Mouse (Mus musculus) olfactory bulb, adult 2 months (tissue): ENCODE measurements around the gene Gm20219. TPM values are rescaled to one million over a fixed set of nuclear protein-coding genes. Genes with fewer than 3 reads are reported as not detected.

Experiments
- H3K27ac ChIP-seq: fragments of 200-500 bp; 2 replicates; pipeline ENCODE4 v1.5.1; 2012; ENCODE audit warnings: low read depth, low read length; ENCODE audit not compliant: insufficient read depth
- H3K4me1 ChIP-seq: fragments of 200-500 bp; 2 replicates; pipeline ENCODE4 v1.6.1; 2012; ENCODE audit warnings: low read length; ENCODE audit not compliant: control insufficient read depth, insufficient read depth
- H3K4me3 ChIP-seq: fragments of 200-500 bp; 2 replicates; pipeline ENCODE4 v1.5.1; 2012; ENCODE audit warnings: mild to moderate bottlenecking, low read depth, low read length, moderate library complexity; ENCODE audit not compliant: insufficient read depth
- CTCF ChIP-seq: fragments of 200-500 bp; IDR thresholded peaks from 2 replicates; pipeline ENCODE4 v1.5.1; 2012; ENCODE audit warnings: low read depth, mild to moderate bottlenecking, low read length, moderate library complexity; ENCODE audit not compliant: insufficient read depth
- POLR2A ChIP-seq: fragments of 200-500 bp; IDR thresholded peaks from 2 replicates; pipeline ENCODE4 v1.6.1; 2012; ENCODE audit warnings: mild to moderate bottlenecking, low read depth, low read length, moderate library complexity; ENCODE audit not compliant: insufficient read depth
- WGBS: fragments of 180-500 bp; shearing (Covaris S2); methylation state at CpG from one replicate; pipeline ENCODE4 v1.1.7; 2018; 5-methylcytosine and 5-hydroxymethylcytosine counted together
- polyA plus RNA-seq: library from polyadenylated mRNA; stranded (reverse); fragments of >200 nt; gene quantifications from 2 replicates; pipeline ENCODE4 v1.2.4, GENCODE M21; 2012; ENCODE audit warnings: low replicate concordance; ENCODE audit not compliant: missing spikeins, insufficient read depth, insufficient read length

The Gm20219 gene
- polyA plus RNA-seq, 1 experiment = not detected

DNA sequence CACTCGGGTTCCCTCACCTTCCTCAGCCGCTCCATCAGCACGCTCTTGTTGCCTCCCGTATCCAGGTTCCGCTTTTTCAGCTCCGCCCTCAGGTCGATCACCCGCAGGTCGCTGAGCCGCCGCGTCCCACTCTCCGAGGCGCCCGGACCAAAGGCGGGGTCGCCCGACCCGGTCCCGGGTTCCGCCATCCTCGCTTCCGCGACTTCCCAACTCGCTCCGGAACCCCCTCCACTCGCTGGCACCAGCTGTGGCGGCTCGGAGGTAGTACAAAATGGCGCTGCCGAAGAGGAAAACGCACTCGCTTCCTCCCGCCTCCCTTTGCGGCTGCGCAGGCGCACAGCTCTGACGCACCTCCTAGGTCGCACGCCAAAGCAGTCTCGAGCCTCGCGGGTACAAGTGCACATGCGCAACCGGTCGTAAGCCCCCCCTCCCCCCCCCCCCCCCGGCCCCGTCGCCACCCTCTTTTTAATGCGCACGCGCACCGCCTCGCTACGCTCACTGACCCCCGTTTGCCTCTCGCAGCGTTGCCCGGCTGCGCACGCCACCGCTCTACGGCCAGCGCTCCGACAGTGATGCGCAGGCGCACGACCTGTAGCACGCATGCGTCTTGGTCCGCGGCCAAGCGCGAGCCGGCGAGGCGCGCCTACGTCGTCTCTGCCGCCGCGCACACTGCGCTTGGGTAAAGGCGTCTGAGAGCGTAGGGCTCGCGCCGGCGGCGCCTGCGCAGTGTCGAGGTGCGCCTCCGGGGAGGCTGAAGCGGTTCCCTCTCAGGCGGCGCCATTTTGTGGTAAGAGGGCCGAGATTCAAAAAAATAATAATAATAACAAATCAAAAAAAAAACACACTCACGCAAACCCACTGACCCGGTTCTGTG, 30.3 kb upstream of the Gm20219 start, which contains the start of the genes Safb2 and Safb:
Gene Safb2 (minus strand): TSS at position 329 of the 874 bp plus-strand sequence.
Gene Safb (plus strand): TSS at position 569 of the 874 bp plus-strand sequence.
- H3K4me3 ChIP-seq = peak within 1 kb of the TSS; percentile 89
- H3K27ac ChIP-seq = peak within 1 kb of the TSS; percentile 90
- TF ChIP-seq POLR2A (peak; percentile 76), CTCF (no peak)
- WGBS = 1% methylated on average over 93 of the region's 101 CpGs
- peaks cover 29% of the 10 kb centered on the region for H3K4me1 ChIP-seq

DNA sequence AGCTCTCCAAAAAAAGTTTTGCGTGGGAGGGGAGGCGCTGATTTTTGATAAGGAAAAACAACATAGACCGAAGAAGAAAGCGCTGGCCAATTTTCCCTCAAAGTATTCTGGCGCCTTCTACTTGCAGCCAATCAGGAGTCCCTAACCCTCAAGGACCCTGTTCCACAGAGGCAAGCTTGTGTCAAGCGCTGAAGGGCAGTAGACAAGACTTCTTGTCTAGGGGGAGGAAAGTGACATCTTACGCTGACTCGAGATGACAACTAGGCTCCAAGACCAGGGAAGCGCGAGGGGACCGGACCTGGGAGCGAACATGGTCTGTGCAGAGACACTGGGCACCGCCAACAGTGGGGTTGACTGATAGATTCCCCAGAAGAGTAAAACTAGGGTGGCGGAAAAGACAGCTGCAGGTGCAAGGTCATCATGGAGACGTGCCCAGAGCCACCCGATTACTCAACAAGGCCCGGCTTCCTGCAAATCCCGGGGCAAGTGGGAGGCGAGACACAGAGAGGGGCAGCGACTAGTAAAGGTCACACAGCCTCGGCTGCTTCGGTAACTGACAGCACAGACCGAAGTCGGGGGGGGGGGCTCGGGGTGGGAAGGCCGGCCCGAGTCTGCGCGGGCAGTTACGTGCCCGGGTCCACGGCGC, 29.5 kb upstream of the Gm20219 start:
- Histone ChIP-seq H3K4me3 (peak overlapping the region; percentile 75), H3K4me1 (peaks cover 24% of the 10 kb centered on the region), H3K27ac (peak overlapping the region; percentile 85)
- 1% methylated on average over 33 of the region's 33 CpGs for WGBS
- TF ChIP-seq CTCF (no peak), POLR2A (no peak)

DNA sequence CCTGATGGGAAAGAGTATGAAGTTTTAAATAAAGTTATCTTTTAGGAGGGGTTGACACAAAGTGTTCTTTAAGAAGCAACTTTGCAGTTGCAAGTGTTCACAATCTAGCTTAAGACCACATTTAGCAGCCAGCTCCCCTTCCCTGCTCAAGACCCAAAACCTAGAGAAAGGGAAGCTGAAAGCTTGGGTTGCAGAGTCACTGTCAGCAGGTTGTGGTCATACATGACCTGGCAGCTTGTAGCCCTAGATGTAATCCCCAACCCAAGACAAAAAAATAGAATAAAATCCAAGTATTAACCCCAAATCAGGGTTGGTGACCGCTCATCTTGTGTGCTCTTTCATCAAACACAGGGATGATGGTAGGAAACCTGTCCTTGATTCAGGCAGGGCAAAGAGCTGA, 28.9 kb upstream of the Gm20219 start:
- TF ChIP-seq POLR2A = no peak
- no peak for TF ChIP-seq CTCF
- WGBS = 41% methylated on average over 1 of the region's 1 CpGs

DNA sequence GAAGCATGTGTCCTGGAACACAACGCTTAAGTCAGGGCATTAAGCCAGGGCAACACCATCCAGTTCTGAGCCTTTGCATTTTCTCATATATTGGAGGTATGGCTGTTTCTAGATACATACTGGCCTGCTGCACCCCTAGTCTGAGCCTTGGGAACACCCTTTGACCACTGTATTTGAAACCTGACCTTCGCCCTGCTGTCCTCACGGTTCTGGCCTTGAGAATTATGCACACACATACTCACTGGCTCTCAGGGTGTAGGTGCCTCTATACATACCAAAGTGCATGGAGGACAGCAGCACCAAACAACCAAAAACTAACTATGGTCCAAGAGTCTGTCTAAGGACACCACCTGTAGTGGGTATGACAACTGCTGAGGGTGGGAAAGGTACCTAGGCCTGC, 18.8 kb upstream of the Gm20219 start:
- 82% methylated on average over 3 of the region's 3 CpGs for WGBS
- no peaks in the 10 kb centered on the region for H3K4me1 ChIP-seq
- no peak overlapping the region for H3K27ac ChIP-seq
- TF ChIP-seq POLR2A = no peak
- no peak for TF ChIP-seq CTCF
- H3K4me3 ChIP-seq = no peak overlapping the region

More for the DNA sequence above, 28.9 kb upstream of the Gm20219 start:
- Histone ChIP-seq H3K27ac (no peak overlapping the region), H3K4me1 (peaks cover 24% of the 10 kb centered on the region), H3K4me3 (peak overlapping the region; percentile 75)

DNA sequence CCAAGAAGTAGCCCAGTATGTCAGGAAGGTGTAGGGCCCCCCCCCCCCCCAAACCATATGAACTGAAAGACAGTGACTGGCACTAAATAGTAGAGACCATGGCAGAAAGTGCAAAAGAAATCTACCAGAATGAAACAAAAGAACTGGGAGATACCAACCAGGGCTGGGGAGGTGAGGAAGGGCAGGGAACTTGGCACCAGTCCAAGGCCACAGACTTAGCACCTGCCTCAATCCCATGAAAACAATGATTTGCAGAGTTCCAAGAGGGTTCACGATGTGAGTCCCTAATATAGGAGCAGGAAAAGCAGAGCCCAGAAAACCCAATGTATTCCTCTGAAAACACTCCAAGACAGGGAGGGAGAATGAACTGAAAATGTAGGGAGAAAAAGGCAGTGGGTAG, 18.0 kb upstream of the Gm20219 start:
- Histone ChIP-seq H3K27ac (no peak overlapping the region), H3K4me3 (no peak overlapping the region), H3K4me1 (no peaks in the 10 kb centered on the region)
- no peak for TF ChIP-seq POLR2A
- no peak for TF ChIP-seq CTCF
- 7% methylated on average over 1 of the region's 1 CpGs for WGBS

DNA sequence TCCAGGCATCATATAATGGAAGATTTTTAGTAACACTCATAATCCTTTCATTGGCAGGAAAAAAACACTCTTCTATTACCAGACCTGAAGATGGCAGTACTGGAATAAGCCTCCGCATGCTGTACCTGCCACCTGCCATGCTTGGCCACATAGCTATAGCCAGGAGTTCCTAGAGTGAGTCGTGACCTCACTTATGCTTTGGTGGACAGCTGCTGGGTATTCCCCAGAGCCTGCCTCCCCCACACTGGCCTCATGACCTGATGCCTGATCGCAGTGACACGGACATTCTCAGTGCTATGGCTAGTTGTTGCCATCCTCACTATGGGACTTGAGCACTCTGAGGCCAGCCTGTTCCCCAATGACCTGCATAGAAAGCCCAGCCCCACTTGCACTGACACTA, 16.1 kb upstream of the Gm20219 start:
- TF ChIP-seq CTCF (no peak), POLR2A (no peak)
- Histone ChIP-seq H3K4me3 (no peak overlapping the region), H3K4me1 (no peaks in the 10 kb centered on the region), H3K27ac (no peak overlapping the region)
- WGBS = 89% methylated on average over 4 of the region's 4 CpGs

DNA sequence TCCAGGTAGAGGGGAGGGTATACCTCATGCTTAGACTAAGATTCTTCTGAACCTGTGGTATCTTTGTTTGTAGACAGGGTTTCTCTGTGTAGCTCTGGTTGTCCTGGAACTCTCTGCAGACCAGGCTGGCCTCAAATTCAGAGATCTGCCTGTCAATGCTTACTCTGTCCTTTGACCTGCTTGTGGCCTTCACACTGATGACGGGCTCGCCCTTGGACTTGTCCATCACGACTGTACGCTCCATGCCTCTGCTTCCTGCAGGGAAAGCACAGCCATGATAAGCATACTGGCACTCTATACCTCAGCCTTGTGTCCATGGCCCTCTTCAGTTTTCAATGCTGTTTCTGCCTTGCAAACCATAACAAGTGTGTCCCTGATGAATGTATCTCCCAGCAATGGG, 13.2 kb upstream of the Gm20219 start:
- Histone ChIP-seq H3K27ac (no peak overlapping the region), H3K4me1 (no peaks in the 10 kb centered on the region), H3K4me3 (no peak overlapping the region)
- no peak for TF ChIP-seq POLR2A
- no peak for TF ChIP-seq CTCF
- WGBS = 94% methylated on average over 4 of the region's 4 CpGs

DNA sequence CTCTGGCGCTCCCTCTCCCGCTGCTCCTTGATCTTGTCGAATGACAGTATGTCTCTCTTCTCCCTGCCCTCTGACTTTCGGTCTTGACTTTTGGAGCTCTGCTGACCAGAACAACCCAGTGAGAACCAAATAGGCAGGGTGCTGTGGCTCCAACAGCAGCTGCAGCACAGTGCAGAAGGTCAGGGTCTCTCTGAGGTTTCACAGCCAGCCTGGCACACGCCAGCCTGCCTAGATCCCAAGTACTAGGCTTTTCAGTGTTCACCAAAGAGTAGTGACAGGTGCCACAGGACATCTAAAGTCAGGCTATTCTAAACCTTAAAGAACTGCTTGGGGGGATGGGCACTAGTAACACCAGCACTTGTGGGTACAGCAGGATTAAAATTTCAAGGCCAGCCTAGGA, 12.7 kb upstream of the Gm20219 start:
- Histone ChIP-seq H3K4me3 (no peak overlapping the region), H3K27ac (no peak overlapping the region), H3K4me1 (no peaks in the 10 kb centered on the region)
- 91% methylated on average over 5 of the region's 5 CpGs for WGBS
- no peak for TF ChIP-seq POLR2A
- no peak for TF ChIP-seq CTCF

DNA sequence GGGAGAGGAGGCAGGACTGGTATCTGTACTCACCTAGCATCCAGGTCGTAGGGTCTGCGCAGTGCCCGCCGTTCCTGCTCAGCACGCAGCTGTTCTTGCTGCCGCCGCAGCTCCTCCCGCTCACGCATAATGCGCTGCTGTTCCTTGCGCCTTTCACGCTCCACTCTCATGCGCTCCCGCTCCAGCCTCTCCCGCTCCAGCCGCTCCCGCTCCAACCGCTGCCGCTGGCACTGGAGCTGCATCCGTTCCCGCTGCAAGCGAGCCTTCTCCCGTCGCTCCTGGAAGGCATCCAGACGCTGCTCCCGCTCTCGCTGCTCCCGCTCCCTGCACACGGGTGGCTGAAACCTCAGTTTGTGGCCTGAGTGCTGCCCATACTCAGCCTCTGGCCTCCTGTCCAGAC, 12.1 kb upstream of the Gm20219 start:
- TF ChIP-seq POLR2A (no peak), CTCF (no peak)
- Histone ChIP-seq H3K27ac (no peak overlapping the region), H3K4me3 (no peak overlapping the region), H3K4me1 (no peaks in the 10 kb centered on the region)
- 86% methylated on average over 29 of the region's 29 CpGs for WGBS
